Mouse (Mus musculus) CH12.LX (cell line): ENCODE measurements around the gene Rreb1. TPM values are rescaled to one million over a fixed set of nuclear protein-coding genes. Genes with fewer than 3 reads are reported as not detected.

Experiments used
- DNase-seq: peaks from one replicate; pipeline ENCODE4 v3.0.0-alpha.2; 2013; ENCODE audit errors: extremely low read depth
- H3K27ac ChIP-seq: 2 replicates; pipeline ENCODE4 v1.5.1; 2012; ENCODE audit warnings: low read depth, mild to moderate bottlenecking, control low read depth, moderate library complexity; ENCODE audit not compliant: insufficient read depth
- H3K27me3 ChIP-seq: replicated peaks from 2 replicates; pipeline ENCODE3; 2012; ENCODE audit warnings: inconsistent platforms
- H3K36me3 ChIP-seq, 2 experiments: replicated peaks in 1 of 2; 2 replicates each; pipeline versions ENCODE3 to v1.6.1; 2012; ENCODE audit warnings: inconsistent platforms in 1 of 2, low read length in 1 of 2, mild to moderate bottlenecking in 1 of 2, mixed read lengths in 1 of 2, moderate library complexity in 1 of 2; ENCODE audit not compliant: control insufficient read depth in 1 of 2, insufficient read depth in 1 of 2
- H3K4me1 ChIP-seq, 2 experiments: 2 replicates each; pipeline ENCODE4 v1.6.1; 2012; ENCODE audit warnings: inconsistent platforms in 1 of 2, moderate library complexity in 1 of 2; ENCODE audit not compliant: insufficient read depth in 2 of 2, control insufficient read depth in 1 of 2
- H3K4me2 ChIP-seq: 2 replicates; pipeline ENCODE4 v1.6.1; 2012; ENCODE audit warnings: low read depth, mild to moderate bottlenecking, control low read depth; ENCODE audit not compliant: poor library complexity, insufficient read depth, severe bottlenecking
- H3K4me3 ChIP-seq, 3 experiments: fragments of 150-350 bp in 1 of 3; sonication (generic) in 1 of 3; replicated peaks in 1 of 3; 2 replicates each; pipeline versions ENCODE3 to v1.5.1; 2011 to 2012; ENCODE audit warnings: low read depth in 2 of 3, low read length in 2 of 3, mild to moderate bottlenecking in 2 of 3, moderate library complexity in 2 of 3, control low read depth in 1 of 3, improper control_type of control experiment in 1 of 3, inconsistent platforms in 1 of 3, mixed read lengths in 1 of 3; ENCODE audit not compliant: poor library complexity in 1 of 3
- H3K79me2 ChIP-seq: replicated peaks from 2 replicates; pipeline ENCODE4 v1.6.1; 2012; ENCODE audit warnings: mild to moderate bottlenecking, moderate library complexity; ENCODE audit not compliant: control insufficient read depth, poor library complexity, insufficient read depth, severe bottlenecking; ENCODE audit errors: extremely low read depth
- H3K9ac ChIP-seq: 2 replicates; pipeline ENCODE4 v1.6.1; 2012; ENCODE audit warnings: low read depth, mild to moderate bottlenecking, control low read depth, moderate library complexity; ENCODE audit not compliant: insufficient read depth
- H3K9me3 ChIP-seq: replicated peaks from 2 replicates; pipeline ENCODE3; 2012; ENCODE audit warnings: low read length, inconsistent platforms, mixed read lengths
- CHD1 ChIP-seq: IDR thresholded peaks from 2 replicates; pipeline ENCODE4 v1.6.1; 2012; ENCODE audit warnings: low read depth, low read length, improper control_type of control experiment, inconsistent platforms
- CHD2 ChIP-seq: IDR thresholded peaks from 2 replicates; pipeline ENCODE4 v1.6.1; 2011; ENCODE audit warnings: low read length, improper control_type of control experiment
- CTCF ChIP-seq, 2 experiments: IDR thresholded peaks in 1 of 2; conservative IDR thresholded peaks in 1 of 2; 2 replicates each; pipeline ENCODE4 v1.5.1; 2011 to 2012; ENCODE audit warnings: low read depth in 2 of 2, low read length in 2 of 2, improper control_type of control experiment in 1 of 2, inconsistent platforms in 1 of 2, mild to moderate bottlenecking in 1 of 2, moderate library complexity in 1 of 2
- E2F4 ChIP-seq: IDR thresholded peaks from 2 replicates; pipeline ENCODE4 v1.6.1; 2011; ENCODE audit warnings: low read depth, low read length, improper control_type of control experiment; ENCODE audit not compliant: insufficient replicate concordance
- ELF1 ChIP-seq: IDR thresholded peaks from 2 replicates; pipeline ENCODE4 v1.6.1; 2014; ENCODE audit warnings: low read depth, mild to moderate bottlenecking, inconsistent platforms, low read length, improper control_type of control experiment
- EP300 ChIP-seq: IDR thresholded peaks from 2 replicates; pipeline ENCODE4 v1.6.1; 2011; ENCODE audit warnings: low read length, improper control_type of control experiment
- ETS1 ChIP-seq: conservative IDR thresholded peaks from 2 replicates; pipeline ENCODE4 v1.6.1; 2012; ENCODE audit warnings: low read depth, mild to moderate bottlenecking, inconsistent platforms, low read length, improper control_type of control experiment, moderate library complexity
- GABPA ChIP-seq: IDR thresholded peaks from 2 replicates; pipeline ENCODE4 v1.6.1; 2012; ENCODE audit warnings: low read depth, low read length, improper control_type of control experiment, inconsistent platforms; ENCODE audit not compliant: insufficient replicate concordance
- JUN ChIP-seq: IDR thresholded peaks from 2 replicates; pipeline ENCODE4 v1.6.1; 2011; ENCODE audit warnings: low read depth, mild to moderate bottlenecking, low read length, improper control_type of control experiment, moderate library complexity; ENCODE audit not compliant: insufficient read depth
- JUND ChIP-seq: conservative IDR thresholded peaks from 2 replicates; pipeline ENCODE4 v1.6.1; 2011; ENCODE audit warnings: low read depth, low read length, improper control_type of control experiment
- MAZ ChIP-seq: IDR thresholded peaks from 2 replicates; pipeline ENCODE4 v1.6.1; 2012; ENCODE audit warnings: low read depth, mild to moderate bottlenecking, inconsistent platforms, low read length, improper control_type of control experiment, moderate library complexity
- NELFE ChIP-seq: IDR thresholded peaks from 2 replicates; pipeline ENCODE4 v1.6.1; 2011; ENCODE audit warnings: low read depth, low read length, improper control_type of control experiment
- PAX5 ChIP-seq: IDR thresholded peaks from 2 replicates; pipeline ENCODE4 v1.6.1; 2012; ENCODE audit warnings: low read length, inconsistent platforms, mixed read lengths
- RAD21 ChIP-seq: IDR thresholded peaks from 2 replicates; pipeline ENCODE4 v1.6.1; 2011; ENCODE audit warnings: low read depth, mild to moderate bottlenecking, low read length, improper control_type of control experiment, moderate library complexity
- TBP ChIP-seq: conservative IDR thresholded peaks from 2 replicates; pipeline ENCODE4 v1.6.1; 2011; ENCODE audit warnings: low read depth, low read length, improper control_type of control experiment
- TCF12 ChIP-seq: IDR thresholded peaks from 2 replicates; pipeline ENCODE4 v1.6.1; 2014; ENCODE audit warnings: low read depth, mild to moderate bottlenecking, inconsistent platforms, low read length, improper control_type of control experiment
- UBTF ChIP-seq: IDR thresholded peaks from 2 replicates; pipeline ENCODE4 v1.6.1; 2012; ENCODE audit warnings: low read depth, mild to moderate bottlenecking, inconsistent platforms, low read length, improper control_type of control experiment, moderate library complexity
- USF2 ChIP-seq: conservative IDR thresholded peaks from 2 replicates; pipeline ENCODE4 v1.6.1; 2011; ENCODE audit warnings: low read depth, low read length, improper control_type of control experiment
- ZKSCAN1 ChIP-seq: IDR thresholded peaks from 2 replicates; pipeline ENCODE4 v1.6.1; 2012; ENCODE audit warnings: low read depth, inconsistent platforms, low read length, improper control_type of control experiment, borderline replicate concordance
- ZMIZ1 ChIP-seq: IDR thresholded peaks from 2 replicates; pipeline ENCODE4 v1.6.1; 2012; ENCODE audit warnings: low read depth, mild to moderate bottlenecking, inconsistent platforms, low read length, improper control_type of control experiment
- dilution Hi-C: fragments of 300-500 bp; cut with MboI; formaldehyde crosslinking; loops from 2 replicates; pipeline ENCODE4 v1.14.3; 2020; ENCODE audit warnings: low sequenced_read_pairs; ENCODE audit not compliant: extremely low pct_unique_long_range_greater_than_20kb, extremely low pct_ligation_motif_present
- in situ Hi-C: fragments of 300-500 bp; cut with MboI; formaldehyde crosslinking; loops from 3 replicates; pipeline ENCODE4 v1.14.3; 2019; ENCODE audit warnings: low sequenced_read_pairs, low pct_ligation_motif_present, low pct_unique_long_range_greater_than_20kb, mixed read lengths
- polyA plus RNA-seq: library from polyadenylated mRNA; unstranded; fragments of >175 nt; gene quantifications from 2 replicates; pipeline ENCODE4 v1.2.1, GENCODE M21; 2012; ENCODE audit warnings: low read depth; ENCODE audit not compliant: insufficient read length
- total RNA-seq, 2 experiments: library from RNA; depleted of rRNA; stranded (reverse); fragments of 300-350 nt in 1 of 2; fragments of >200 nt in 1 of 2; gene quantifications; 2 replicates each; pipeline ENCODE4 v1.2.3; 2012 to 2014

Rreb1 gene
- total and polyA plus RNA-seq, 3 experiments = 1.0 to 10.2 (median 5.3) TPM

DNA sequence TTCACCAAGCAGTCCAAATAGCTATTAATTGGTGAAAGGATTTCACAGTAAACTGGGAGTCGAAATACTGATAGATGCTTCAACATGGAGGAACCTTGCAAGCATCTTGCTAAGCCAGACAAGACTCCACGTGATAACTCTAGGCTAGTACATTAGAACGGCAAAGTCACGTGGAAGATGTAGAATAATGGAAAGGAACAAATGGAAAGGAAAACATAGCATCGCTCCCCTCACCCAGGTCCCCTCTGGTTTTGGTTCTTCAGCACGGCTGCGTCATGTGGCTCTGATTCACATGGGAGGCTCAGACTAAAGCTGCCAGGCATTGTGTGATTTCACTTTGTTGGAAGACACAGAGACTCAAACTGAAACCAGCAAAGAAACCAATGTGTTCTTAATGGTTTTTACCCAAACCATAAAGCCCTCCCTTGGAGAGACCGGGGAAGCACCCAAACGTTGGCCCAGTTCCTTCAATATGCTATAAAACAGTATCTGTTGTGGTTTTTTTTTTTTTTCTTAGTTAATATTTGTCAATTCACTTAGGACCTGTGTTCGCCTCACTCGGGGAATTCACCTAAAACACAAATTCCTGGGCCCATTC, 14.6 kb downstream of the Rreb1 start (continued):
- peak; percentile 74 for TF ChIP-seq USF2
- TF ChIP-seq PAX5 = no peak
- TF ChIP-seq CHD1 = 0 out of 2 replicates have a peak, but pooled peaks have one; percentile 34
- no peak for TF ChIP-seq NELFE
- no peak; the same call in none of the 2 replicates for TF ChIP-seq RAD21
- peak; percentile 51; the same call in 1 of the 2 replicates for TF ChIP-seq TCF12
- TF ChIP-seq CHD2 = 0 out of 2 replicates have a peak, but pooled peaks have one; percentile 58
- peak; percentile 77 for TF ChIP-seq JUN
- no peak for TF ChIP-seq UBTF
- TF ChIP-seq ETS1 = peak; percentile 90
- TF ChIP-seq E2F4 = no peak
- TF ChIP-seq MAZ = peak; percentile 27; the same call in 1 of the 2 replicates
- TF ChIP-seq JUND = peak; percentile 87
- TF ChIP-seq EP300 = peak; percentile 86

DNA sequence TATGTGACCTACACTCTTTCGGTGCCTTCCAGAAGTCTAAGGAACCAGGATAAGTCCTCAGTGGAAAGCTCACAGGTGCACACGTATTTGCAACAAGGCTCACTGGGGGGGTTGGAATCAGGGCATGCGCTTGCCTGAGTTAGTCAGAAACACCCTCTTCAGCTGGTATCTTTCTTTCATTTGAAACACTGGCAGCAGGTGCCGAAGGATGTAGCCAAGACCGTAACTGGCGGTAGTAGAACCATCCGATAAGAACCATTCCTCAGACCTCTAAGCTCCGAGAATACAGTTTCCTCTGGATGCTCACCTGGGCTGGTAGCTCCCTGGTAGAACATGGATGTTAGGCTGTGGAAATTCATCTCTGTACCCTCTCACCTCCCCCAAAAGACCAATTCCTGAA, 20.6 kb downstream of the Rreb1 start:
- Histone ChIP-seq H3K36me3 (no peaks in the 10 kb centered on the region), H3K27me3 (no peaks in the 10 kb centered on the region), H3K4me3 (no peak overlapping the region), H3K4me1 (peaks cover 18 to 52% of the 10 kb centered on the region in 2 experiments), H3K9me3 (no peaks in the 10 kb centered on the region), H3K27ac (no peak overlapping the region), H3K4me2 (no peak overlapping the region), H3K79me2 (no peaks in the 10 kb centered on the region), H3K9ac (no peak overlapping the region)
- in situ Hi-C loops = no loop called here
- dilution Hi-C loops = no loop called here
- DNase-seq = no peak
- TF ChIP-seq CHD2 = no peak
- TF ChIP-seq CTCF (conservative IDR thresholded peaks at IDR 0.05 in 1 of 2, IDR thresholded peaks at IDR 0.05 in 1 of 2; ENCODE audit: low read depth in 2 of 2, low read length in 2 of 2) = no peak
- TF ChIP-seq ZMIZ1 = no peak
- no peak for TF ChIP-seq CHD1
- TF ChIP-seq ZKSCAN1 = no peak
- TF ChIP-seq TBP = no peak
- no peak for TF ChIP-seq TCF12
- TF ChIP-seq GABPA = no peak
- TF ChIP-seq ELF1 = no peak
